Mouse (Mus musculus): ENCODE results near the gene 2200002J24Rik. TPM values are rescaled to one million over a fixed set of nuclear protein-coding genes. Genes with fewer than 3 reads are reported as not detected.
"Not testable (repeated sequence)": the region's sequence is repeated elsewhere in the genome, so short reads cannot be mapped to it uniquely, and the experiment has no call there.

Gene 2200002J24Rik
- polyA plus RNA-seq, 1 experiment: not detected

- no peaks in the 10 kb centered on the region; the same call in 1 of the 2 replicates for H3K36me3 ChIP-seq (ENCODE audit: control insufficient read depth)
- TF ChIP-seq GATA1 (IDR thresholded peaks at IDR 0.05; ENCODE audit: low read length) (no peak), TAL1 (IDR thresholded peaks at IDR 0.05; ENCODE audit: low read length) (no peak)
- H3K4me1 ChIP-seq (ENCODE audit: control insufficient read depth): peaks cover 20% of the 10 kb centered on the region
- peaks cover 14% of the 10 kb centered on the region for H3K27me3 ChIP-seq (ENCODE audit: control insufficient read depth)
- H3K4me3 ChIP-seq (replicated peaks): no peak overlapping the region
- H3K9me3 ChIP-seq (ENCODE audit: control insufficient read depth, low read length): no peaks in the 10 kb centered on the region
Measured at GRCm38 (mm10) chr7:30721286-30721685, 22.6 kb downstream of the 2200002J24Rik start.

GRCm38 (mm10) chr7:30723274-30723953 lies 24.7 kb downstream of the 2200002J24Rik start:
- TF ChIP-seq GATA1 (IDR thresholded peaks at IDR 0.05; ENCODE audit: low read length): no peak
- no peaks in the 10 kb centered on the region for H3K27me3 ChIP-seq (ENCODE audit: control insufficient read depth)
- H3K9me3 ChIP-seq (ENCODE audit: control insufficient read depth, low read length): no peaks in the 10 kb centered on the region
- peaks cover 8% of the 10 kb centered on the region for H3K4me1 ChIP-seq (ENCODE audit: control insufficient read depth)
- H3K36me3 ChIP-seq (ENCODE audit: control insufficient read depth): peaks cover 16% of the 10 kb centered on the region
- H3K4me3 ChIP-seq (replicated peaks): no peak overlapping the region

GRCm38 (mm10) chr7:30728214-30728613 lies 29.5 kb downstream of the 2200002J24Rik start:
- Histone ChIP-seq H3K4me3 (replicated peaks) (peak overlapping the region; percentile 77), H3K36me3 (ENCODE audit: control insufficient read depth) (peaks cover 39% of the 10 kb centered on the region), H3K9me3 (ENCODE audit: control insufficient read depth, low read length) (no peaks in the 10 kb centered on the region), H3K4me1 (ENCODE audit: control insufficient read depth) (peaks cover 26% of the 10 kb centered on the region), H3K27me3 (ENCODE audit: control insufficient read depth) (no peaks in the 10 kb centered on the region)
- TF ChIP-seq GATA1 (IDR thresholded peaks at IDR 0.05; ENCODE audit: low read length): no peak
- TF ChIP-seq TAL1 (IDR thresholded peaks at IDR 0.05; ENCODE audit: low read length): no peak

GRCm38 (mm10) chr7:30728739-30729395 lies 30.1 kb downstream of the 2200002J24Rik start:
- peaks cover 26% of the 10 kb centered on the region for H3K4me1 ChIP-seq (ENCODE audit: control insufficient read depth)
- TF ChIP-seq TAL1 (IDR thresholded peaks at IDR 0.05; ENCODE audit: low read length): no peak
- TF ChIP-seq GATA1 (IDR thresholded peaks at IDR 0.05; ENCODE audit: low read length): no peak
- H3K27me3 ChIP-seq (ENCODE audit: control insufficient read depth): no peaks in the 10 kb centered on the region
- no peaks in the 10 kb centered on the region for H3K9me3 ChIP-seq (ENCODE audit: control insufficient read depth, low read length)
- peak overlapping the region; percentile 77 for H3K4me3 ChIP-seq (replicated peaks)
- peaks cover 45% of the 10 kb centered on the region for H3K36me3 ChIP-seq (ENCODE audit: control insufficient read depth)

GRCm38 (mm10) chr7:30729396-30730063 lies 30.8 kb downstream of the 2200002J24Rik start, which contains the start of gene Tmem147:
TSS of gene Tmem147 (minus strand) at chr7:30729540.
- no peaks in the 10 kb centered on the region for H3K9me3 ChIP-seq (ENCODE audit: control insufficient read depth, low read length)
- H3K4me1 ChIP-seq (ENCODE audit: control insufficient read depth): peaks cover 26% of the 10 kb centered on the region
- peak within 1 kb of the TSS; percentile 77 for H3K4me3 ChIP-seq (replicated peaks)
- H3K36me3 ChIP-seq (ENCODE audit: control insufficient read depth): peaks cover 49% of the 10 kb centered on the region
- no peaks in the 10 kb centered on the region for H3K27me3 ChIP-seq (ENCODE audit: control insufficient read depth)
- no peak for TF ChIP-seq GATA1 (IDR thresholded peaks at IDR 0.05; ENCODE audit: low read length)
- no peak for TF ChIP-seq TAL1 (IDR thresholded peaks at IDR 0.05; ENCODE audit: low read length)

GRCm38 (mm10) chr7:30730064-30730722 lies 31.5 kb downstream of the 2200002J24Rik start:
- not testable (repeated sequence) for H3K9me3 ChIP-seq (ENCODE audit: control insufficient read depth, low read length); H3K27me3 ChIP-seq (ENCODE audit: control insufficient read depth)
- Histone ChIP-seq H3K4me3 (replicated peaks) (peak overlapping the region; percentile 77), H3K4me1 (ENCODE audit: control insufficient read depth) (peaks cover 26% of the 10 kb centered on the region), H3K36me3 (ENCODE audit: control insufficient read depth) (peaks cover 54% of the 10 kb centered on the region)

GRCm38 (mm10) chr7:30736211-30736610 lies 37.5 kb downstream of the 2200002J24Rik start:
- Histone ChIP-seq H3K27me3 (ENCODE audit: control insufficient read depth) (no peaks in the 10 kb centered on the region), H3K36me3 (ENCODE audit: control insufficient read depth) (peaks cover 53% of the 10 kb centered on the region), H3K9me3 (ENCODE audit: control insufficient read depth, low read length) (0 out of 2 replicates have a peak, but pooled peaks cover 3% of the 10 kb centered on the region), H3K4me1 (ENCODE audit: control insufficient read depth) (no peaks in the 10 kb centered on the region), H3K4me3 (replicated peaks) (no peak overlapping the region)
- TF ChIP-seq GATA1 (IDR thresholded peaks at IDR 0.05; ENCODE audit: low read length): no peak
- no peak for TF ChIP-seq TAL1 (IDR thresholded peaks at IDR 0.05; ENCODE audit: low read length)

GRCm38 (mm10) chr7:30742570-30742969 lies 43.8 kb downstream of the 2200002J24Rik start:
- not testable (repeated sequence) for H3K4me1 ChIP-seq (ENCODE audit: control insufficient read depth); H3K36me3 ChIP-seq (ENCODE audit: control insufficient read depth); H3K27me3 ChIP-seq (ENCODE audit: control insufficient read depth); H3K4me3 ChIP-seq (replicated peaks); H3K9me3 ChIP-seq (ENCODE audit: control insufficient read depth, low read length)

- not testable (repeated sequence) for H3K4me3 ChIP-seq (replicated peaks); H3K4me1 ChIP-seq (ENCODE audit: control insufficient read depth); H3K27me3 ChIP-seq (ENCODE audit: control insufficient read depth); H3K36me3 ChIP-seq (ENCODE audit: control insufficient read depth); H3K9me3 ChIP-seq (ENCODE audit: control insufficient read depth, low read length)
Measured at GRCm38 (mm10) chr7:30743617-30744016, 44.9 kb downstream of the 2200002J24Rik start, which contains the start of gene Gapdhs. TSS of gene Gapdhs (minus strand) at chr7:30743681.
